Mouse (Mus musculus) brown adipose tissue, adult 24 weeks (tissue): ENCODE results near the gene Gm13083. TPM values are rescaled to one million over a fixed set of nuclear protein-coding genes. Genes with fewer than 3 reads are reported as not detected.
"Not testable (repeated sequence)": the region's sequence is repeated elsewhere in the genome, so short reads cannot be mapped to it uniquely, and the experiment has no call there.

ENCODE experiments used
- H3K27ac ChIP-seq: fragments of 200-500 bp; replicated peaks from 2 replicates; pipeline ENCODE4 v1.5.1; 2012; ENCODE audit warnings: low read depth, mild to moderate bottlenecking, low read length
- H3K4me1 ChIP-seq: fragments of 200-500 bp; 2 replicates; pipeline ENCODE4 v1.6.1; 2012; ENCODE audit warnings: low read length, mixed read lengths; ENCODE audit not compliant: control insufficient read depth, insufficient read depth, insufficient read length
- H3K4me3 ChIP-seq: fragments of 200-500 bp; 2 replicates; pipeline ENCODE4 v1.5.1; 2012; ENCODE audit warnings: low read depth, mild to moderate bottlenecking, low read length, moderate library complexity; ENCODE audit not compliant: insufficient read depth
- polyA plus RNA-seq: library from polyadenylated mRNA; stranded (reverse); fragments of >200 nt; gene quantifications from 2 replicates; pipeline ENCODE4 v1.2.4, GENCODE M21; 2012; ENCODE audit not compliant: missing spikeins, insufficient read depth, insufficient read length

Gm13083 gene
- polyA plus RNA-seq = not detected in 2 replicates

DNA sequence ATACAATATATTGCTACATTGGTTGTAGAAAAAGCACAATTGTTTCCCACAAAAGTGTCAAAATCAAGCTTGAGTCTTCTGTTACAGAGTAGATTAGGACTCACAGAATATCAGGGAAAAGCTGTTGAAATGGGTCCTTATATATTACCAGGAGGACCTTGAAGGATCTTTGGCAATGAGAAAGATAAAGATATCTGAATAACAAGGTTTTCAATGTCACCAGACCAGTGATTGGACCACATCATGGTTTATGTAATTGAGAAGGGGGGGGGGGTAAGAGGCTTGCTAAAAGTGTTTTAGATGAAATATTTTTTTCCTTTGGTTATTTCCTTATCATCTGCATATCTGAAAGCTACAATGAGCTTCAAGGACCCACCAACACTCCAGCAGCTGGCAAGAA lies at the start of gene Gm13083:
TSS of gene Gm13083 (plus strand) at position 301 of the 400 bp plus-strand sequence.
- H3K4me3 ChIP-seq, H3K4me1 ChIP-seq: not testable (repeated sequence)

GRCm38 (mm10) chr4:143611927-143612326 lies 2.9 kb upstream of the Gm13083 start:
- H3K4me3 ChIP-seq = not testable (repeated sequence)

More for the DNA sequence above, at the start of gene Gm13083:
- H3K27ac ChIP-seq = not testable (repeated sequence)

GRCm38 (mm10) chr4:143618101-143618500 lies 3.3 kb downstream of the Gm13083 start:
- not testable (repeated sequence) for H3K4me1 ChIP-seq, H3K27ac ChIP-seq, H3K4me3 ChIP-seq

More at GRCm38 (mm10) chr4:143611927-143612326, 2.9 kb upstream of the Gm13083 start:
- H3K27ac ChIP-seq, H3K4me1 ChIP-seq: not testable (repeated sequence)

DNA sequence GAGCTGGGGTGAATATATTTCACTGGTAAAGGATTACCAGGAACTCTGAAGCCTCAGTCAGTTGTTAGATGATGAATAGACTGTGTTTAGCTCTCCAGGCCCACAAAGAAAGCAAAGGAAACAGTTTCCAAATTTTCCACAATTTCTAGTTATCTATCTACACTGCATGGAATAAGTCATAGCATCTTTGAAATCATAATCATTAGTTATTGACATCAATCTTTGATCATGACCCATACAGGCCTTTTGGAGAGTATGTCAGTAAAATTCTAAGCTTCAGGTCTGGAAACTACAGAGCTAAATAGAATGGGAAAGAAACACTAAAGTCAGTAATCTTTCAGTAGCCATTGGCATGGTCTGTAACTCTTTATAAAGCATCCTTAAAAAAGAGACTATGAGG lies 42.3 kb downstream of the Gm13083 start, which contains the start of gene Gm13088:
TSS of gene Gm13088 (minus strand) at position 101 of the 400 bp plus-strand sequence.
- H3K4me3 ChIP-seq, H3K4me1 ChIP-seq, H3K27ac ChIP-seq: not testable (repeated sequence)

Other genes starting within 250 kb of the Gm13083 start
- gene Pramel1, start 220.6 kb upstream of the Gm13083 start, polyA plus RNA-seq = not detected in 2 replicates
- gene Pramef8, start 202.6 kb upstream of the Gm13083 start, polyA plus RNA-seq = 3.9 and 4.6 TPM in 2 replicates
- gene Oog4, start 164.7 kb upstream of the Gm13083 start, polyA plus RNA-seq = not detected in 2 replicates
- not detected in 2 replicates for gene Gm13043, start 103.7 kb upstream of the Gm13083 start, polyA plus RNA-seq
- not detected in 2 replicates for gene Gm13040, start 79.0 kb upstream of the Gm13083 start, polyA plus RNA-seq
- gene BC080695, start 63.3 kb upstream of the Gm13083 start, polyA plus RNA-seq = not detected in 2 replicates
- gene Gm13057, start 63.3 kb upstream of the Gm13083 start, polyA plus RNA-seq = not detected in 2 replicates
- gene Gm13088, start 42.2 kb downstream of the Gm13083 start, polyA plus RNA-seq = not detected in 2 replicates
- gene Gm13089, start 87.7 kb downstream of the Gm13083 start, polyA plus RNA-seq = not detected in 2 replicates
- gene Gm13078, start 104.5 kb downstream of the Gm13083 start, polyA plus RNA-seq = not detected in 2 replicates
- gene Gm13023, start 174.3 kb downstream of the Gm13083 start, polyA plus RNA-seq = not detected in 2 replicates
- not detected in 2 replicates for gene Gm13084, start 201.1 kb downstream of the Gm13083 start, polyA plus RNA-seq
- not detected in 2 replicates for gene Gm13103, start 231.5 kb downstream of the Gm13083 start, polyA plus RNA-seq